Mouse (Mus musculus): ENCODE data around the gene Ada. TPM values are rescaled to one million over a fixed set of nuclear protein-coding genes. Genes with fewer than 3 reads are reported as not detected.
A peak's percentile ranks its signal among the peaks of the same experiment; 100 is the strongest.

Ada gene
- polyA plus RNA-seq, 1 experiment from 2014 or later: 3.5 TPM

GRCm38 (mm10) chr2:163744801-163745570, 5.1 kb downstream of the Ada start:
- Histone ChIP-seq H3K27me3 (replicated peaks; ENCODE audit: control insufficient read depth, insufficient read depth, low read length) (no peaks in the 10 kb centered on the region), H3K9me3 (ENCODE audit: control insufficient read depth, low read length) (no peaks in the 10 kb centered on the region), H3K27ac (ENCODE audit: low read depth, low read length) (no peak overlapping the region), H3K4me1 (ENCODE audit: control insufficient read depth, insufficient read depth, low read depth, low read length) (peaks cover 6% of the 10 kb centered on the region), H3K4me3 (ENCODE audit: low read length) (no peak overlapping the region), H3K4me2 (ENCODE audit: low read length) (no peak overlapping the region), H3K9ac (ENCODE audit: low read depth, low read length) (no peak overlapping the region), H3K36me3 (ENCODE audit: control insufficient read depth, insufficient read depth, low read length) (no peaks in the 10 kb centered on the region)
- no peak for ATAC-seq
- WGBS: 76% methylated on average over 10 of the region's 10 CpGs

- Histone ChIP-seq H3K4me2 (ENCODE audit: low read length) (no peak overlapping the region), H3K9me3 (ENCODE audit: control insufficient read depth, low read length) (no peaks in the 10 kb centered on the region), H3K27ac (ENCODE audit: low read depth, low read length) (no peak overlapping the region), H3K4me1 (ENCODE audit: control insufficient read depth, insufficient read depth, low read depth, low read length) (no peaks in the 10 kb centered on the region), H3K9ac (ENCODE audit: low read depth, low read length) (no peak overlapping the region), H3K36me3 (ENCODE audit: control insufficient read depth, insufficient read depth, low read length) (no peaks in the 10 kb centered on the region), H3K4me3 (ENCODE audit: low read length) (no peak overlapping the region), H3K27me3 (replicated peaks; ENCODE audit: control insufficient read depth, insufficient read depth, low read length) (no peaks in the 10 kb centered on the region)
- 76% methylated on average over 6 of the region's 6 CpGs for WGBS
- no peak for ATAC-seq
Measured at GRCm38 (mm10) chr2:163743357-163743756, 6.7 kb downstream of the Ada start.

- Histone ChIP-seq H3K27ac (ENCODE audit: low read depth, low read length) (no peak overlapping the region), H3K27me3 (replicated peaks; ENCODE audit: control insufficient read depth, insufficient read depth, low read length) (no peaks in the 10 kb centered on the region), H3K4me1 (ENCODE audit: control insufficient read depth, insufficient read depth, low read depth, low read length) (no peaks in the 10 kb centered on the region), H3K4me2 (ENCODE audit: low read length) (no peak overlapping the region), H3K36me3 (ENCODE audit: control insufficient read depth, insufficient read depth, low read length) (no peaks in the 10 kb centered on the region), H3K4me3 (ENCODE audit: low read length) (no peak overlapping the region), H3K9me3 (ENCODE audit: control insufficient read depth, low read length) (no peaks in the 10 kb centered on the region), H3K9ac (ENCODE audit: low read depth, low read length) (no peak overlapping the region)
- no peak for ATAC-seq
- 69% methylated on average over 5 of the region's 5 CpGs for WGBS
Measured at GRCm38 (mm10) chr2:163742656-163743055, 7.4 kb downstream of the Ada start.

- Histone ChIP-seq H3K9me3 (ENCODE audit: control insufficient read depth, low read length) (no peaks in the 10 kb centered on the region), H3K27ac (ENCODE audit: low read depth, low read length) (no peak overlapping the region), H3K9ac (ENCODE audit: low read depth, low read length) (no peak overlapping the region), H3K27me3 (replicated peaks; ENCODE audit: control insufficient read depth, insufficient read depth, low read length) (no peaks in the 10 kb centered on the region), H3K4me1 (ENCODE audit: control insufficient read depth, insufficient read depth, low read depth, low read length) (no peaks in the 10 kb centered on the region), H3K36me3 (ENCODE audit: control insufficient read depth, insufficient read depth, low read length) (no peaks in the 10 kb centered on the region), H3K4me3 (ENCODE audit: low read length) (no peak overlapping the region), H3K4me2 (ENCODE audit: low read length) (no peak overlapping the region)
- ATAC-seq: no peak
- 56% methylated on average over 5 of the region's 6 CpGs for WGBS
Measured at GRCm38 (mm10) chr2:163735980-163736379, 14.1 kb downstream of the Ada start.

GRCm38 (mm10) chr2:163735163-163735562, 14.9 kb downstream of the Ada start:
- no peak for ATAC-seq
- Histone ChIP-seq H3K9me3 (ENCODE audit: control insufficient read depth, low read length) (no peaks in the 10 kb centered on the region), H3K9ac (ENCODE audit: low read depth, low read length) (no peak overlapping the region), H3K27me3 (replicated peaks; ENCODE audit: control insufficient read depth, insufficient read depth, low read length) (no peaks in the 10 kb centered on the region), H3K27ac (ENCODE audit: low read depth, low read length) (no peak overlapping the region), H3K4me1 (ENCODE audit: control insufficient read depth, insufficient read depth, low read depth, low read length) (no peaks in the 10 kb centered on the region), H3K36me3 (ENCODE audit: control insufficient read depth, insufficient read depth, low read length) (no peaks in the 10 kb centered on the region), H3K4me3 (ENCODE audit: low read length) (no peak overlapping the region), H3K4me2 (ENCODE audit: low read length) (no peak overlapping the region)
- 96% methylated on average over 9 of the region's 9 CpGs for WGBS

GRCm38 (mm10) chr2:163732021-163732420, 18.0 kb downstream of the Ada start:
- no peaks in the 10 kb centered on the region for H3K9me3 ChIP-seq (ENCODE audit: control insufficient read depth, low read length)
- no peak overlapping the region for H3K9ac ChIP-seq (ENCODE audit: low read depth, low read length)
- WGBS: 93% methylated on average over 11 of the region's 11 CpGs
- ATAC-seq: no peak
- no peaks in the 10 kb centered on the region for H3K36me3 ChIP-seq (ENCODE audit: control insufficient read depth, insufficient read depth, low read length)
- no peak overlapping the region for H3K4me2 ChIP-seq (ENCODE audit: low read length)
- no peak overlapping the region for H3K27ac ChIP-seq (ENCODE audit: low read depth, low read length)
- H3K4me3 ChIP-seq (ENCODE audit: low read length): no peak overlapping the region
- H3K4me1 ChIP-seq (ENCODE audit: control insufficient read depth, insufficient read depth, low read depth, low read length): no peaks in the 10 kb centered on the region; the same call in 1 of the 2 replicates
- H3K27me3 ChIP-seq (replicated peaks; ENCODE audit: control insufficient read depth, insufficient read depth, low read length): no peaks in the 10 kb centered on the region

GRCm38 (mm10) chr2:163728300-163728699, 21.7 kb downstream of the Ada start:
- H3K4me1 ChIP-seq (ENCODE audit: control insufficient read depth, insufficient read depth, low read depth, low read length): no peaks in the 10 kb centered on the region; the same call in 1 of the 2 replicates
- H3K27me3 ChIP-seq (replicated peaks; ENCODE audit: control insufficient read depth, insufficient read depth, low read length): no peaks in the 10 kb centered on the region
- no peak overlapping the region for H3K4me3 ChIP-seq (ENCODE audit: low read length)
- no peak overlapping the region for H3K4me2 ChIP-seq (ENCODE audit: low read length)
- no peaks in the 10 kb centered on the region for H3K9me3 ChIP-seq (ENCODE audit: control insufficient read depth, low read length)
- H3K9ac ChIP-seq (ENCODE audit: low read depth, low read length): no peak overlapping the region
- ATAC-seq: no peak
- 91% methylated on average over 4 of the region's 4 CpGs for WGBS
- no peak overlapping the region for H3K27ac ChIP-seq (ENCODE audit: low read depth, low read length)
- no peaks in the 10 kb centered on the region; the same call in none of the 2 replicates for H3K36me3 ChIP-seq (ENCODE audit: control insufficient read depth, insufficient read depth, low read length)

- no peak overlapping the region for H3K4me3 ChIP-seq (ENCODE audit: low read length)
- H3K27ac ChIP-seq (ENCODE audit: low read depth, low read length): no peak overlapping the region
- 59% methylated on average over 5 of the region's 5 CpGs for WGBS
Measured at GRCm38 (mm10) chr2:163726766-163727393, 23.2 kb downstream of the Ada start.

GRCm38 (mm10) chr2:163722550-163722949, 27.5 kb downstream of the Ada start:
- Histone ChIP-seq H3K9me3 (ENCODE audit: control insufficient read depth, low read length) (no peaks in the 10 kb centered on the region), H3K36me3 (ENCODE audit: control insufficient read depth, insufficient read depth, low read length) (no peaks in the 10 kb centered on the region; the same call in none of the 2 replicates), H3K4me1 (ENCODE audit: control insufficient read depth, insufficient read depth, low read depth, low read length) (peaks cover 22% of the 10 kb centered on the region), H3K9ac (ENCODE audit: low read depth, low read length) (no peak overlapping the region), H3K4me2 (ENCODE audit: low read length) (no peak overlapping the region), H3K27me3 (replicated peaks; ENCODE audit: control insufficient read depth, insufficient read depth, low read length) (no peaks in the 10 kb centered on the region), H3K27ac (ENCODE audit: low read depth, low read length) (peak overlapping the region; percentile 77), H3K4me3 (ENCODE audit: low read length) (no peak overlapping the region)
- WGBS: 35% methylated on average over 7 of the region's 7 CpGs
- peak; percentile 78 for ATAC-seq

More at GRCm38 (mm10) chr2:163726766-163727393, 23.2 kb downstream of the Ada start:
- Histone ChIP-seq H3K9me3 (ENCODE audit: control insufficient read depth, low read length) (no peaks in the 10 kb centered on the region), H3K27me3 (replicated peaks; ENCODE audit: control insufficient read depth, insufficient read depth, low read length) (no peaks in the 10 kb centered on the region), H3K36me3 (ENCODE audit: control insufficient read depth, insufficient read depth, low read length) (no peaks in the 10 kb centered on the region; the same call in none of the 2 replicates), H3K4me2 (ENCODE audit: low read length) (no peak overlapping the region), H3K9ac (ENCODE audit: low read depth, low read length) (no peak overlapping the region), H3K4me1 (ENCODE audit: control insufficient read depth, insufficient read depth, low read depth, low read length) (peaks cover 8% of the 10 kb centered on the region)
- no peak for ATAC-seq
